Mouse (Mus musculus) liver, embryonic 15.5 days (tissue): Measurements from ENCODE around the gene Fkbp5. TPM values are rescaled to one million over a fixed set of nuclear protein-coding genes. Genes with fewer than 3 reads are reported as not detected.
"Not testable (repeated sequence)": the region's sequence is repeated elsewhere in the genome, so short reads cannot be mapped to it uniquely, and the experiment has no call there.

Source experiments
- ATAC-seq: fragments of 200-750 bp; cut with Nextera tagmentation; 2 replicates; pipeline ENCODE4 v1.8.0; 2017; ENCODE audit warnings: moderate number of reproducible peaks, mild to moderate bottlenecking, moderate library complexity; ENCODE audit not compliant: insufficient read depth
- H3K27ac ChIP-seq: fragments of 300-500 bp; sonication (generic); replicated peaks from 2 replicates; pipeline ENCODE4 v1.5.1; 2015; ENCODE audit warnings: mild to moderate bottlenecking, inconsistent platforms
- H3K27me3 ChIP-seq: fragments of 300-500 bp; sonication (generic); 2 replicates; pipeline ENCODE4 v1.6.1; 2015; ENCODE audit warnings: mild to moderate bottlenecking, inconsistent platforms
- H3K36me3 ChIP-seq: fragments of 300-500 bp; sonication (generic); replicated peaks from 2 replicates; pipeline ENCODE4 v1.6.1; 2015; ENCODE audit warnings: moderate library complexity, mild to moderate bottlenecking, inconsistent platforms
- H3K4me1 ChIP-seq: fragments of 300-500 bp; sonication (generic); replicated peaks from 2 replicates; pipeline ENCODE4 v1.6.1; 2015; ENCODE audit warnings: inconsistent platforms
- H3K4me2 ChIP-seq: fragments of 300-500 bp; sonication (generic); 2 replicates; pipeline ENCODE4 v1.6.1; 2015; ENCODE audit warnings: moderate library complexity, mild to moderate bottlenecking, inconsistent platforms
- H3K4me3 ChIP-seq: fragments of 300-500 bp; sonication (generic); replicated peaks from 2 replicates; pipeline ENCODE4 v1.5.1; 2015; ENCODE audit warnings: mild to moderate bottlenecking, inconsistent platforms
- H3K9ac ChIP-seq: fragments of 300-500 bp; sonication (generic); 2 replicates; pipeline ENCODE4 v1.6.1; 2015; ENCODE audit warnings: moderate library complexity, mild to moderate bottlenecking, inconsistent platforms
- H3K9me3 ChIP-seq: fragments of 300-500 bp; sonication (generic); replicated peaks from 2 replicates; pipeline ENCODE4 v1.6.1; 2016; ENCODE audit warnings: inconsistent platforms
- whole genome bisulfite sequencing: fragments of 180-500 bp; shearing (Covaris S2); methylation state at CpG from one replicate; pipeline ENCODE4 v1.1.7; 2015; ENCODE audit warnings: mixed read lengths; ENCODE audit not compliant: insufficient replicate concordance; 5-methylcytosine and 5-hydroxymethylcytosine counted together
- polyA plus RNA-seq: library from polyadenylated mRNA; unstranded; fragments of >200 nt; fragmentation: Nextera tagmentation; extraction: Ambion mirVana; gene quantifications from 2 replicates; pipeline ENCODE4 v1.2.1, GENCODE M21; 2015

Gene Fkbp5
- 15.0 and 17.5 TPM in 2 replicates for polyA plus RNA-seq

DNA sequence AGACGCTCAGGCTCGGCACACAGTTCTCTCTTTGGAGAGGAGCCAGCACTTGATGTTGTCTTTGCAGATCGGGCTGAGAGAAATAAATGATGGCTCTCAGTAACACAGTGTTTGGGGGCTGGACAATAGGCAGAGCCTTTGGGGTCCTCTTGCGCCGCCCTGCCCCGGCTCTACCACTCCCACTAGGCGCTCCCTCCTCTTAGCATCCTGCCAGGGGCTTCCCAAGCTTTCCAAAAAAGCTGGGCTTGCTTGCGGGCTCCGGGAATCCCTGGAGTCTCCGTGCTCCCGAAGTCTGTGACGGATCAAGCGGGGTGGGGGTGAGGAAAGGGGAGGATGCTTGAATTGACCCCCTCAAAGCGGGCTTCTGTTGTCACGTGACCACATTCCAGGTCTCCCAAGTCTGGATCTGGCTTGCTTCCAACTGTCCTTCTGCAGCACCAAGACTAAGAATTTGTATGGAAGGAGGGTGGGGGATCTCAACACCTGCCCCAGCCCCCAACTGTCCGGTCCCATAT is at the start of gene Fkbp5:
TSS of gene Fkbp5 (minus strand) at position 87 of the 515 bp plus-strand sequence.
- H3K4me3 ChIP-seq: peak within 1 kb of the TSS; percentile 50
- peak within 1 kb of the TSS; percentile 37; the same call in 1 of the 2 replicates for H3K9ac ChIP-seq
- peak within 1 kb of the TSS; percentile 74 for H3K27ac ChIP-seq
- ATAC-seq: no peak
- no peaks in the 10 kb centered on the region for H3K36me3 ChIP-seq
- H3K4me1 ChIP-seq: peaks cover 48% of the 10 kb centered on the region
- 15% methylated on average over 16 of the region's 16 CpGs for WGBS
- H3K4me2 ChIP-seq: peak within 1 kb of the TSS; percentile 65
- peaks cover 60% of the 10 kb centered on the region for H3K27me3 ChIP-seq
- H3K9me3 ChIP-seq: no peaks in the 10 kb centered on the region

DNA sequence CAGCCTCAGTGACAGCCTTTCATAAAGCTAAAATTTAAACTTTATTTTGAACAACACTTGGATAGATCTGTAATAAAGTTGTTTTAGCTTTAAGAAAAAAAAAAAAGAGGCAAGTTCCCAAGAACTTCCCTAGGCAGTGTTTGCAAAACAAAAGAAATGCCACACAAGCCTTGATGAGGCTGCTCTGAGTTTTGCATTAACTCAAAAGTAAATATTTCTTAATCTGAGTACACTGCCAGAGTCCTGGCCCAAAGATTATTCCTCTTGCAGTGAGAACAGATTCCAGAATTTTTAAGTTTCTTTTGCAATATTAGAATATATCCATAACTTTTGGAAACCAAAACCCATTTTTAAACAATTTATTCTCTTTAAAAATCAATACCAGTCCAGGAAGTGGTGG is 47.9 kb upstream of the Fkbp5 start:
- Histone ChIP-seq H3K4me3 (no peak overlapping the region), H3K36me3 (no peaks in the 10 kb centered on the region), H3K9me3 (no peaks in the 10 kb centered on the region), H3K4me2 (no peak overlapping the region), H3K4me1 (0 out of 2 replicates have a peak, but pooled peaks cover 3% of the 10 kb centered on the region), H3K27ac (no peak overlapping the region), H3K9ac (no peak overlapping the region), H3K27me3 (no peaks in the 10 kb centered on the region)
- ATAC-seq: no peak

DNA sequence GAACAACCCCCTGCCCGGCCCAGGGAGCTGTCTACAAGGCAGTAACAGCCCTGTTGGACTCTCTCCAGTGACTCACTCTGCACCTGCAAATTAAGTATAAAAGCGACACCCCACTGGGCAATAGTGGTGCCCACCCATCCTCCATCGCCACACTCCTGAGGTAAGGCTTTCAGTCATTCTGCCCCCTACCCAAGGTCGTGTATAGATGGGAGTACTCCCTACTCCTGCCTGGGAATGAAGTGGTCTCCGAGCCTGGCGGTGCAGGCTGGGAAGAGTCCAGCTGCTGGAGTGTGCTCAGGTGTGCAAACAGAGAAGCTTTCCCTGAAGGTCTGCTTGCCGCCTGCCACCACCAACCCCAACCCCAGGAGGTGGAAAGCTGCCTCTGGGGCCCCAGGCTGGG is 44.3 kb upstream of the Fkbp5 start:
- no peak overlapping the region for H3K9ac ChIP-seq
- no peak for ATAC-seq
- no peak overlapping the region for H3K27ac ChIP-seq
- H3K4me3 ChIP-seq: no peak overlapping the region
- H3K36me3 ChIP-seq: no peaks in the 10 kb centered on the region
- no peaks in the 10 kb centered on the region for H3K27me3 ChIP-seq
- no peaks in the 10 kb centered on the region for H3K9me3 ChIP-seq
- WGBS: 43% methylated on average over 7 of the region's 7 CpGs
- H3K4me1 ChIP-seq: peaks cover 12% of the 10 kb centered on the region
- no peak overlapping the region for H3K4me2 ChIP-seq

DNA sequence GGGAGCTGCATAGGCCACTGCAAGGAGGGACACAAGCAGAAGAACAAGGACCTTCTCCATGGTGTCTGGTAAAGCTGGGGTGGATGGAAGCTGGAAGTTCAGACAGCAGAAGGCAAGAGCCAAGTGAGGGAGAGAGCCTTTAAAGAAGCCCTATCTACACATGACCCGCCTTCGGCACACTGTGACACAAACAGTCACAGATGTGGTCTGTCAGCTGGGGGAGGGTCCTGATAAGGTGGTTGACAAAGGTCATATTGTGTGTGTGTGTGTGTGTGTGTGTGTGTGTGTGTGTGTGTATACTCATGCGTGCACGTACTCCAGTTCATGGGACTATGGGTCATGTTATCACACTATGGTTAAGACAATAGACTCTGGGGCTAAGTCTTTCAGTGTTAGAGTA is 43.3 kb upstream of the Fkbp5 start, which contains the start of gene Clps:
TSS of gene Clps (minus strand) at position 169 of the 400 bp plus-strand sequence.
- Histone ChIP-seq H3K4me2 (no peak within 1 kb of the TSS), H3K27ac (no peak within 1 kb of the TSS), H3K4me3 (no peak within 1 kb of the TSS), H3K4me1 (peaks cover 15% of the 10 kb centered on the region), H3K9ac (no peak within 1 kb of the TSS), H3K27me3 (no peaks in the 10 kb centered on the region), H3K9me3 (no peaks in the 10 kb centered on the region), H3K36me3 (no peaks in the 10 kb centered on the region)
- no peak for ATAC-seq
- WGBS: 48% methylated on average over 4 of the region's 4 CpGs

DNA sequence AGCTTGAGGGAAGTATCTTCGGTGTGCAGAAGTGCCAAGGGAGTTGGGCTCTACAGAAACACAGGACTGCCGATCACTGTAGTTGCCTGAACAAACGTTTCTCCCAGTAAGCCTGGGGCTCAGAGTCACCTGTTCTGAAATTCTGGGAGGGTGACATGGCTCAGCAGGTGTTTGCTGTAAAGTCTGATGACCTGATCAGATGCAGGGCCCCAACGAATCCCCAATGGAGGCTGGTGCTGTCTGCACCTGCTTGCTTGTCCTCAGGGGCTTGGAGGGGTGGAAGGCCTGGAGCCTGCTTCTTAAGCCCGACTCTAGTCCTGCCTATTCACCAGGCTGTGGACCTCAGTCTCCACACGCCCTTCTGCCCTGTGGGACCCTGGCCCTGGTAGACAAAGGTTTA is 40.4 kb upstream of the Fkbp5 start:
- WGBS: 58% methylated on average over 6 of the region's 6 CpGs
- H3K4me2 ChIP-seq: no peak overlapping the region
- H3K36me3 ChIP-seq: no peaks in the 10 kb centered on the region

DNA sequence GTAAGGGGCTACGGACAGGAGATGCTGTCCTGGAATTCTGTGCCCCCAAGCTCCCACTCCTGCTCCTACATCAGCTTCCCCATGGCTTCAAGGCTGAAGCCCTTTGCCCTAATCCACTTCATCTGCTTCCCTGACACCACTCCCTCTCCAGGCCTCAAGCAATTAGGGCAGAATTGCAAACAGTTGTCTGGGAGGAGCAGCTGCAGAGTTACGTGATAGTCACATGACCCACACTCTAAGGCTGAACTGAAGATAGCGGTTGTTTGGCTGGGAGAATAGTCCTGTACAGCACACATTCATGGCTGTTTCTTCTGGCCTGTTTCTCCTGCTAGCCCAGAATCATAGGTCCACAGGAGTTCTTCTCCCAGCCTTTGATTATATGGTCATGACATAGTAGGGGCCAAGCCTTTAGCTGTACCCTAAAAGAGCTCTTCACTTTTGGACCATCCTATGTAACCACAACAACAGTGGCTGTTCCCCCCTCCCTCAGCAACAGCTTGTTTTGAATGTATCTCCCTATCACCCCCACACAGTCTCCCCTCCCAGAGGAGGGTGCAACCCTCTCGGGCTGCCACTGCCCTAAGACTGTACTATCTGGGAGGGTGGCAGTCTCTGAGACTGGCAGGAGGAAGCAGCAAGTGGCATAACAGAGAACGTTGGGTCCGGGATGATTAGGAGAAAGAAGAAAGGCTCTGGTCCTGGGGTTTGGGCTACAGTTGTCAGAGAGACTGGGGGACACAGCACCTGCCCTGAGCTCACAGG is 39.5 kb upstream of the Fkbp5 start:
- Histone ChIP-seq H3K9ac (no peak overlapping the region), H3K4me2 (no peak overlapping the region)
- peak; percentile 34; the same call in 1 of the 2 replicates for ATAC-seq

More for the DNA sequence above, 40.4 kb upstream of the Fkbp5 start:
- H3K9me3 ChIP-seq: no peaks in the 10 kb centered on the region
- no peak overlapping the region for H3K9ac ChIP-seq
- no peak for ATAC-seq
- H3K27me3 ChIP-seq: no peaks in the 10 kb centered on the region
- peaks cover 15% of the 10 kb centered on the region for H3K4me1 ChIP-seq
- H3K4me3 ChIP-seq: no peak overlapping the region
- H3K27ac ChIP-seq: no peak overlapping the region

DNA sequence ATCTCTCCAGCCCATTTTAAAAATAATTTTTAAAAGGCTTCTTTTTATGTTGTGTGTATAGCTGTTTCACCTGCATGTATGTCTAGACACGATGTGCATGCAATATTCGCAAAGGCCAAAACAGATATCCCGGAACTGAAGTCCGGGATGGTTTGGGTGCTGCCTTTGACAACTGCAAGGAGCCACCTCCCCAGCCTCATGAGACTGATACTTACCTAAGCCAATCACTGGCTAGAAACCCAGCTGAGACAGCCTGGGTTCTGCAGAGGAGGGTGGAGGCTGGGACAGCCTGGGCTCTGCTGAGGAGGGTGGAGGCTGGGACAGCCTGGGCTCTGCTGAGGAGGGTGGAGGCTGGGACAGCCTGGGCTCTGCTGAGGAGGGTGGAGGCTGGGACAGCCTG is 36.7 kb upstream of the Fkbp5 start:
- H3K9me3 ChIP-seq, H3K4me3 ChIP-seq, H3K36me3 ChIP-seq, H3K27me3 ChIP-seq, H3K27ac ChIP-seq, H3K4me2 ChIP-seq, H3K9ac ChIP-seq, ATAC-seq: not testable (repeated sequence)
- WGBS: 78% methylated on average over 4 of the region's 4 CpGs
- H3K4me1 ChIP-seq: peaks cover 12% of the 10 kb centered on the region

More for the DNA sequence above, 39.5 kb upstream of the Fkbp5 start:
- Histone ChIP-seq H3K27me3 (no peaks in the 10 kb centered on the region), H3K4me1 (peaks cover 15% of the 10 kb centered on the region), H3K4me3 (no peak overlapping the region), H3K36me3 (no peaks in the 10 kb centered on the region), H3K27ac (no peak overlapping the region), H3K9me3 (no peaks in the 10 kb centered on the region)
- WGBS: 29% methylated on average over 6 of the region's 6 CpGs

DNA sequence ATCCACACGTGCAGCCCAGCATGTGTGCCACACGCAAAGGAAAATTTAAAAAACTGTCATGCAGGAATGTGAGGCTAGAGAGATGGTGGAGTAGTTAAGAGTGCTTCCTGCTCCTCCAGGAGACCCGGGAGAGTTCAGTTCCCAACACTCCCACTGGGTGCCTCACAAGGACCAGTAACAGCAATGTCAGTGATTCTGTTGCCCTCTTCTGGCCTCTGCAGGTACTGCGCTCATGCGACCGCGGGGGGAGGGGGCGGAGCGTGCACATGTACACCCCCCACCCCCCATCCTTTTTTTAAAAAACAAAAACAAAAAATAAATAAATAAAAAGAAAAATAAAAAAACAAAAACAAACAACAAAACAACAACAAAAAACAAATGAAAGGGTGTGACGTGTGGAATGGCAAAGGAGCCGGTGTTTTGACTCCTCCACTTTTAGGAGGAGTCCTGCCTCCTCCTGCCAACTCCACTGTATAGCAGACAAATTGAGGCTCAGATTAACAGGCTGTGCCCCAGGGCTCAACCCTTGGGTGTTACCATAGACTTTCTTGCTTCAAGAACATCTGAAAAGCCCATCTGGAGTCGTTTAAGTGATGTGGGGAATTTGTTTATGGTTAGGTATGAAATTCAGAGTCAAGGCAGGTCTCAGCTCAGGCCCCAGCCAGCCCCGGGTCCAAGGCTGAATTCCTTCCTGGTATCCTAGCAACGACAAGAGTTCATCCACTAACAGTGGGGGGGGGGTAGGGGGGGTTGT is 35.9 kb upstream of the Fkbp5 start:
- no peaks in the 10 kb centered on the region for H3K27me3 ChIP-seq
- 9% methylated on average over 14 of the region's 14 CpGs for WGBS

DNA sequence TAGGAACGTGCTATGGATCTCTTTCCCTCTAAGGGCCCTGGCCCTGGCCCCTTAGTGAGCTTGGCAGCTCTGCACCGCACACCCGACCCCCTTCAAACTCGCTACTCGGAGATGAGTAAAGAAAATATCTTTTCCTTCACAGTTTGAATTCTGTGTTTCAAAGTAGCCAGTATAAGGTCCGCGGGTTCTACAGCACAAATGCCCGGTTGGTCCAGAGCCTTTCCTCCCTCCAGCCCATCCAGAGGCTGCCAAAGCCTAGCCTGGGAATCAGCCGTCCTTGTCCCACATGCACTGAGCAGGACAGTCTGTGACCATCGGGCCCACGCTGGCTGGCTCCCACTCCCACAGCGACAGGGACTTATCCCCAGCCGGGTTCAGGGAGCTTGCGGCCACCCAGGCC is 31.8 kb upstream of the Fkbp5 start, which contains the start of gene Clpsl2:
TSS of gene Clpsl2 (plus strand) at position 301 of the 400 bp plus-strand sequence.
- WGBS: 64% methylated on average over 14 of the region's 14 CpGs
- no peak within 1 kb of the TSS for H3K4me3 ChIP-seq
- H3K4me2 ChIP-seq: no peak within 1 kb of the TSS
- H3K36me3 ChIP-seq: no peaks in the 10 kb centered on the region
- no peaks in the 10 kb centered on the region for H3K9me3 ChIP-seq
- H3K27me3 ChIP-seq: no peaks in the 10 kb centered on the region; the same call in 1 of the 2 replicates
- no peak within 1 kb of the TSS for H3K9ac ChIP-seq
- H3K4me1 ChIP-seq: no peaks in the 10 kb centered on the region
- no peak within 1 kb of the TSS for H3K27ac ChIP-seq
- no peak for ATAC-seq

More for the DNA sequence above, 35.9 kb upstream of the Fkbp5 start:
- no peak overlapping the region for H3K9ac ChIP-seq
- no peaks in the 10 kb centered on the region for H3K36me3 ChIP-seq
- peaks cover 12% of the 10 kb centered on the region for H3K4me1 ChIP-seq
- ATAC-seq: no peak
- H3K4me3 ChIP-seq: no peak overlapping the region
- no peaks in the 10 kb centered on the region for H3K9me3 ChIP-seq
- no peak overlapping the region for H3K27ac ChIP-seq
- H3K4me2 ChIP-seq: no peak overlapping the region

DNA sequence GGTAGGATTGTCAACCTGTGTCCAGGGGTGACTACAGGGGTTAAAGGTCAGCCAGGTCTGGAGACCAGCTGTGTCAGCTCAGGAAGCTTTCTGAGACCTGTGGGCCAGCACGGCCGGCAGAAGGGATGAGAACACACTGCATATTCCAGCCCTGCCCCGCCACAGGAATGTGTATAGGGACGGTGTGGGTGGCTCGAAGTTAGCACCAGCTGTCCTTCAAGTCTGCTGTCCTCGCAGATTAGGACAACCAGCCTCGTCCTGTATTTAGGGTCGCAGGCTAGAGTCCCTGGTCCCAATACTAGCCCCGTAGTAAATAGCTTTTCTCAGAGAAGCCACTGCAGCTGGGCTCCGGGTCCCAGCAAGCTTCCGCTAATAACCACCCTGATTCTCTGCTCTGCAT is 31.2 kb upstream of the Fkbp5 start:
- H3K9ac ChIP-seq: no peak overlapping the region
- H3K4me2 ChIP-seq: no peak overlapping the region
- H3K27ac ChIP-seq: no peak overlapping the region
- no peaks in the 10 kb centered on the region for H3K36me3 ChIP-seq
- H3K4me1 ChIP-seq: no peaks in the 10 kb centered on the region
- no peak for ATAC-seq
- 51% methylated on average over 11 of the region's 11 CpGs for WGBS
- no peak overlapping the region for H3K4me3 ChIP-seq
- no peaks in the 10 kb centered on the region for H3K9me3 ChIP-seq
- H3K27me3 ChIP-seq: no peaks in the 10 kb centered on the region; the same call in 1 of the 2 replicates

DNA sequence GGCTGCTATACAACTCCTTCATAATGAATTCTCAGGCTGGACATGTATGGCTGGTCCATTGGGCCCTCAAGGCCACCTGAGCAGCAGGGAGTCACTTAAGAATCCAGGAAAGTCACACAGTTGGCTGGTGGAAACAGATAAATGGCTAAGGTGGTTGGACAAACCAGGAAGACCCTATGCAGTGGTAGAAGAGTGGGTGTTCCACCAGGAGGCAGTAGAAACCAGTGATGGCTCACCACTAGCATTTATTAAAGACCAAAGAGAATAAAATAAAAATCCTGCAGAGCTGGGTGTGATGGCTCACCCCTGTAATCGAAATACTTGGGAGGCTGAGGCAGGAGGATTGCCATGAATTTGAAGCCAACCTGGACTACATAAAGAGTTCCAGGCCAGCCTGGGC is 29.6 kb upstream of the Fkbp5 start:
- Histone ChIP-seq H3K4me1 (no peaks in the 10 kb centered on the region), H3K4me2 (no peak overlapping the region), H3K9ac (no peak overlapping the region), H3K4me3 (no peak overlapping the region), H3K9me3 (no peaks in the 10 kb centered on the region), H3K27ac (no peak overlapping the region), H3K36me3 (no peaks in the 10 kb centered on the region), H3K27me3 (no peaks in the 10 kb centered on the region; the same call in 1 of the 2 replicates)
- ATAC-seq: no peak
- WGBS: 67% methylated on average over 1 of the region's 1 CpGs
